Mouse (Mus musculus): ENCODE measurements around the gene Agrn. TPM values are rescaled to one million over a fixed set of nuclear protein-coding genes. Genes with fewer than 3 reads are reported as not detected.

The Agrn gene
- total and polyA plus RNA-seq, 3 experiments: 0.38 to 2.0 (median 0.70) TPM

- DNase-seq (ENCODE audit: low spot score): no peak
- ATAC-seq (ENCODE audit: extremely low read depth, insufficient number of reproducible peaks, low FRiP score, poor library complexity, severe bottlenecking): no peak
- Histone ChIP-seq H3K4me1 (ENCODE audit: insufficient read depth, low read depth, low read length) (no peaks in the 10 kb centered on the region), H3K4me3 (ENCODE audit: low read depth, low read length) (no peak overlapping the region), H3K27me3 (ENCODE audit: insufficient read depth, low read length) (no peaks in the 10 kb centered on the region; the same call in 1 of the 2 replicates), H3K36me3 (replicated peaks) (no peaks in the 10 kb centered on the region), H3K9me3 (replicated peaks) (peaks cover 4% of the 10 kb centered on the region)
- no peak for TF ChIP-seq GATA2 (IDR thresholded peaks at IDR 0.05; ENCODE audit: borderline replicate concordance, low read depth, low read length)
- TF ChIP-seq GATA1 (IDR thresholded peaks at IDR 0.05; ENCODE audit: borderline replicate concordance, low read length): no peak
- no peak for TF ChIP-seq POLR2AphosphoS5 (IDR thresholded peaks at IDR 0.05; ENCODE audit: insufficient replicate concordance, low read depth, low read length)
- no peak for TF ChIP-seq TAL1 (conservative IDR thresholded peaks at IDR 0.05; ENCODE audit: low read depth, low read length)
- TF ChIP-seq CTCF (IDR thresholded peaks at IDR 0.05; ENCODE audit: low read depth, low read length): no peak
Observed at GRCm38 (mm10) chr4:156133334-156133733, 64.0 kb downstream of the Agrn start.

GRCm38 (mm10) chr4:156130940-156131339, 66.3 kb downstream of the Agrn start:
- H3K27me3 ChIP-seq (ENCODE audit: insufficient read depth, low read length): no peaks in the 10 kb centered on the region; the same call in 1 of the 2 replicates
- H3K36me3 ChIP-seq (replicated peaks): peaks cover 13% of the 10 kb centered on the region
- H3K4me3 ChIP-seq (ENCODE audit: low read depth, low read length): no peak overlapping the region
- TF ChIP-seq CTCF (IDR thresholded peaks at IDR 0.05; ENCODE audit: low read depth, low read length): no peak
- no peak for TF ChIP-seq TAL1 (conservative IDR thresholded peaks at IDR 0.05; ENCODE audit: low read depth, low read length)
- TF ChIP-seq GATA2 (IDR thresholded peaks at IDR 0.05; ENCODE audit: borderline replicate concordance, low read depth, low read length): no peak
- TF ChIP-seq GATA1 (IDR thresholded peaks at IDR 0.05; ENCODE audit: borderline replicate concordance, low read length): no peak
- TF ChIP-seq POLR2AphosphoS5 (IDR thresholded peaks at IDR 0.05; ENCODE audit: insufficient replicate concordance, low read depth, low read length): no peak
- H3K9me3 ChIP-seq (replicated peaks): no peaks in the 10 kb centered on the region
- ATAC-seq (ENCODE audit: extremely low read depth, insufficient number of reproducible peaks, low FRiP score, poor library complexity, severe bottlenecking) (no peak), DNase-seq (ENCODE audit: low spot score) (no peak)
- peaks cover 14% of the 10 kb centered on the region for H3K4me1 ChIP-seq (ENCODE audit: insufficient read depth, low read depth, low read length)

GRCm38 (mm10) chr4:156130436-156130835, 66.9 kb downstream of the Agrn start, which contains the start of gene Rnf223:
Gene Rnf223, plus strand, starts transcription at chr4:156130513.
- ATAC-seq (ENCODE audit: extremely low read depth, insufficient number of reproducible peaks, low FRiP score, poor library complexity, severe bottlenecking) (no peak), DNase-seq (ENCODE audit: low spot score) (no peak)
- Histone ChIP-seq H3K4me3 (ENCODE audit: low read depth, low read length) (no peak within 1 kb of the TSS), H3K4me1 (ENCODE audit: insufficient read depth, low read depth, low read length) (peaks cover 14% of the 10 kb centered on the region), H3K36me3 (replicated peaks) (peaks cover 18% of the 10 kb centered on the region), H3K9me3 (replicated peaks) (no peaks in the 10 kb centered on the region), H3K27me3 (ENCODE audit: insufficient read depth, low read length) (no peaks in the 10 kb centered on the region; the same call in 1 of the 2 replicates)
- TF ChIP-seq GATA1 (IDR thresholded peaks at IDR 0.05; ENCODE audit: borderline replicate concordance, low read length): no peak
- no peak for TF ChIP-seq GATA2 (IDR thresholded peaks at IDR 0.05; ENCODE audit: borderline replicate concordance, low read depth, low read length)
- no peak for TF ChIP-seq CTCF (IDR thresholded peaks at IDR 0.05; ENCODE audit: low read depth, low read length)
- TF ChIP-seq POLR2AphosphoS5 (IDR thresholded peaks at IDR 0.05; ENCODE audit: insufficient replicate concordance, low read depth, low read length): no peak
- no peak for TF ChIP-seq TAL1 (conservative IDR thresholded peaks at IDR 0.05; ENCODE audit: low read depth, low read length)

GRCm38 (mm10) chr4:156128746-156129145, 68.5 kb downstream of the Agrn start:
- Histone ChIP-seq H3K4me1 (ENCODE audit: insufficient read depth, low read depth, low read length) (peaks cover 14% of the 10 kb centered on the region), H3K27me3 (ENCODE audit: insufficient read depth, low read length) (no peaks in the 10 kb centered on the region; the same call in 1 of the 2 replicates), H3K36me3 (replicated peaks) (peaks cover 35% of the 10 kb centered on the region), H3K9me3 (replicated peaks) (no peaks in the 10 kb centered on the region), H3K4me3 (ENCODE audit: low read depth, low read length) (no peak overlapping the region)
- TF ChIP-seq CTCF (IDR thresholded peaks at IDR 0.05; ENCODE audit: low read depth, low read length): no peak
- TF ChIP-seq GATA1 (IDR thresholded peaks at IDR 0.05; ENCODE audit: borderline replicate concordance, low read length): no peak
- TF ChIP-seq POLR2AphosphoS5 (IDR thresholded peaks at IDR 0.05; ENCODE audit: insufficient replicate concordance, low read depth, low read length): no peak
- TF ChIP-seq GATA2 (IDR thresholded peaks at IDR 0.05; ENCODE audit: borderline replicate concordance, low read depth, low read length): no peak
- no peak for TF ChIP-seq TAL1 (conservative IDR thresholded peaks at IDR 0.05; ENCODE audit: low read depth, low read length)
- ATAC-seq (ENCODE audit: extremely low read depth, insufficient number of reproducible peaks, low FRiP score, poor library complexity, severe bottlenecking) (no peak), DNase-seq (ENCODE audit: low spot score) (no peak)

GRCm38 (mm10) chr4:156126841-156127240, 70.4 kb downstream of the Agrn start:
- no peak for ATAC-seq (ENCODE audit: extremely low read depth, insufficient number of reproducible peaks, low FRiP score, poor library complexity, severe bottlenecking)
- Histone ChIP-seq H3K36me3 (replicated peaks) (peaks cover 54% of the 10 kb centered on the region), H3K27me3 (ENCODE audit: insufficient read depth, low read length) (no peaks in the 10 kb centered on the region; the same call in 1 of the 2 replicates), H3K4me1 (ENCODE audit: insufficient read depth, low read depth, low read length) (peaks cover 14% of the 10 kb centered on the region), H3K9me3 (replicated peaks) (no peaks in the 10 kb centered on the region), H3K4me3 (ENCODE audit: low read depth, low read length) (no peak overlapping the region)
- TF ChIP-seq POLR2AphosphoS5 (IDR thresholded peaks at IDR 0.05; ENCODE audit: insufficient replicate concordance, low read depth, low read length) (no peak), CTCF (IDR thresholded peaks at IDR 0.05; ENCODE audit: low read depth, low read length) (no peak), TAL1 (conservative IDR thresholded peaks at IDR 0.05; ENCODE audit: low read depth, low read length) (no peak), GATA1 (IDR thresholded peaks at IDR 0.05; ENCODE audit: borderline replicate concordance, low read length) (no peak), GATA2 (IDR thresholded peaks at IDR 0.05; ENCODE audit: borderline replicate concordance, low read depth, low read length) (no peak)
- DNase-seq (ENCODE audit: low spot score): no peak

- no peaks in the 10 kb centered on the region for H3K9me3 ChIP-seq (replicated peaks)
- TF ChIP-seq TAL1 (conservative IDR thresholded peaks at IDR 0.05; ENCODE audit: low read depth, low read length) (no peak), POLR2AphosphoS5 (IDR thresholded peaks at IDR 0.05; ENCODE audit: insufficient replicate concordance, low read depth, low read length) (no peak), GATA2 (IDR thresholded peaks at IDR 0.05; ENCODE audit: borderline replicate concordance, low read depth, low read length) (no peak), GATA1 (IDR thresholded peaks at IDR 0.05; ENCODE audit: borderline replicate concordance, low read length) (no peak)
Observed at GRCm38 (mm10) chr4:156125393-156125792, 71.9 kb downstream of the Agrn start.

More at GRCm38 (mm10) chr4:156125393-156125792, 71.9 kb downstream of the Agrn start:
- DNase-seq (ENCODE audit: low spot score) (no peak), ATAC-seq (ENCODE audit: extremely low read depth, insufficient number of reproducible peaks, low FRiP score, poor library complexity, severe bottlenecking) (no peak)
- no peak overlapping the region for H3K4me3 ChIP-seq (ENCODE audit: low read depth, low read length)
- H3K36me3 ChIP-seq (replicated peaks): peaks cover 69% of the 10 kb centered on the region
- no peaks in the 10 kb centered on the region for H3K27me3 ChIP-seq (ENCODE audit: insufficient read depth, low read length)
- peaks cover 14% of the 10 kb centered on the region for H3K4me1 ChIP-seq (ENCODE audit: insufficient read depth, low read depth, low read length)
